Mouse (Mus musculus) layer of hippocampus, postnatal 36 days (tissue): ENCODE data around the gene Nfs1. TPM values are rescaled to one million over a fixed set of nuclear protein-coding genes. Genes with fewer than 3 reads are reported as not detected.

Experiments
- total RNA-seq, 2 experiments: library from RNA; stranded (reverse); gene quantifications; 2 replicates each; pipeline ENCODE4 v1.2.3; 2021

The Nfs1 gene
- total RNA-seq, 2 experiments from 2014 or later = 41.5 to 45.7 TPM

Other genes with a start within 250 kb of the Nfs1 start
- gene Uqcc1, start 213.9 kb downstream of the Nfs1 start, total RNA-seq = 10 to 100 TPM; 76.9 to 81.8 TPM
- not detected for gene Gm15557, start 203.5 kb downstream of the Nfs1 start, total RNA-seq
- not detected for gene Gdf5, start 198.8 kb downstream of the Nfs1 start, total RNA-seq
- gene Cep250, start 187.7 kb downstream of the Nfs1 start, total RNA-seq = 10 to 100 TPM; 20.1 to 21.5 TPM
- 1 to 10 TPM; 1.6 to 2.0 TPM for gene 6430550D23Rik, start 136.2 kb downstream of the Nfs1 start, total RNA-seq
- gene Ergic3, start 136.1 kb downstream of the Nfs1 start, total RNA-seq = 100 to 1,000 TPM; 181 to 202 TPM
- gene Fer1l4, start 91.2 kb downstream of the Nfs1 start, total RNA-seq = not detected
- 1 to 10 TPM; 3.0 to 3.4 TPM for gene Spag4, start 79.0 kb downstream of the Nfs1 start, total RNA-seq
- 10 to 100 TPM; 25.0 to 26.6 TPM for gene Cpne1, start 32.2 kb downstream of the Nfs1 start, total RNA-seq
- 10 to 100 TPM; 23.3 to 30.5 TPM for gene Rbm12, start 32.2 kb downstream of the Nfs1 start, total RNA-seq
- 10 to 100 TPM; 23.6 to 23.8 TPM for gene Gm28036, start 17.1 kb downstream of the Nfs1 start, total RNA-seq
- 100 to 1,000 TPM; 159 to 179 TPM for gene Romo1, start 147 bp downstream of the Nfs1 start, total RNA-seq
- gene Rbm39, start 36.1 kb upstream of the Nfs1 start, total RNA-seq = 100 to 1,000 TPM; 318 to 371 TPM
- gene Phf20, start 52.3 kb upstream of the Nfs1 start, total RNA-seq = 100 to 1,000 TPM in 1 of 2 experiments, 10 to 100 TPM in 1; 94.5 to 101 TPM
- gene Cnbd2, start 168.1 kb upstream of the Nfs1 start, total RNA-seq = 1 to 10 TPM; 3.9 to 5.7 TPM
- gene Scand1, start 168.5 kb upstream of the Nfs1 start, total RNA-seq = 10 to 100 TPM; 89.5 to 94.7 TPM